Mouse (Mus musculus) heart, embryonic 13.5 days (tissue): ENCODE results near the gene Tep1. TPM values are rescaled to one million over a fixed set of nuclear protein-coding genes. Genes with fewer than 3 reads are reported as not detected.
A peak's percentile ranks its signal among the peaks of the same experiment; 100 is the strongest.

Source experiments
- ATAC-seq: fragments of 200-750 bp; cut with Nextera tagmentation; 2 replicates; pipeline ENCODE4 v1.8.0; 2017; ENCODE audit warnings: moderate TSS enrichment; ENCODE audit not compliant: insufficient number of reproducible peaks, low FRiP score, low TSS enrichment; ENCODE audit errors: extremely low read depth
- H3K27ac ChIP-seq: fragments of 300-500 bp; sonication (generic); replicated peaks from 2 replicates; pipeline ENCODE4 v1.5.1; 2015; ENCODE audit warnings: moderate library complexity, mild to moderate bottlenecking, inconsistent platforms
- H3K27me3 ChIP-seq: fragments of 300-500 bp; sonication (generic); replicated peaks from 2 replicates; pipeline ENCODE4 v1.6.1; 2015; ENCODE audit warnings: mild to moderate bottlenecking, inconsistent platforms
- H3K36me3 ChIP-seq: fragments of 300-500 bp; sonication (generic); 2 replicates; pipeline ENCODE4 v1.6.1; 2015; ENCODE audit warnings: mild to moderate bottlenecking, inconsistent platforms
- H3K4me1 ChIP-seq: fragments of 300-500 bp; sonication (generic); 2 replicates; pipeline ENCODE4 v1.6.1; 2015; ENCODE audit warnings: inconsistent platforms
- H3K4me2 ChIP-seq: fragments of 300-500 bp; sonication (generic); 2 replicates; pipeline ENCODE4 v1.6.1; 2015; ENCODE audit warnings: inconsistent platforms, mild to moderate bottlenecking, moderate library complexity
- H3K4me3 ChIP-seq: fragments of 300-500 bp; sonication (generic); 2 replicates; pipeline ENCODE4 v1.5.1; 2015; ENCODE audit warnings: moderate library complexity, mild to moderate bottlenecking, inconsistent platforms
- H3K9ac ChIP-seq: fragments of 300-500 bp; sonication (generic); 2 replicates; pipeline ENCODE4 v1.6.1; 2015; ENCODE audit warnings: inconsistent platforms, mild to moderate bottlenecking, moderate library complexity
- H3K9me3 ChIP-seq: fragments of 300-500 bp; sonication (generic); 2 replicates; pipeline ENCODE4 v1.6.1; 2016; ENCODE audit warnings: inconsistent platforms
- WGBS: fragments of 180-500 bp; shearing (Covaris S2); methylation state at CpG from one replicate; pipeline ENCODE4 v1.1.7; 2015; ENCODE audit warnings: mixed read lengths; 5-methylcytosine and 5-hydroxymethylcytosine counted together
- polyA plus RNA-seq: library from polyadenylated mRNA; unstranded; fragments of >200 nt; fragmentation: Nextera tagmentation; extraction: Ambion mirVana; gene quantifications from 2 replicates; pipeline ENCODE4 v1.2.1, GENCODE M21; 2015

Tep1 gene
- polyA plus RNA-seq, 1 experiment from 2014 or later, result 5.1 TPM

DNA sequence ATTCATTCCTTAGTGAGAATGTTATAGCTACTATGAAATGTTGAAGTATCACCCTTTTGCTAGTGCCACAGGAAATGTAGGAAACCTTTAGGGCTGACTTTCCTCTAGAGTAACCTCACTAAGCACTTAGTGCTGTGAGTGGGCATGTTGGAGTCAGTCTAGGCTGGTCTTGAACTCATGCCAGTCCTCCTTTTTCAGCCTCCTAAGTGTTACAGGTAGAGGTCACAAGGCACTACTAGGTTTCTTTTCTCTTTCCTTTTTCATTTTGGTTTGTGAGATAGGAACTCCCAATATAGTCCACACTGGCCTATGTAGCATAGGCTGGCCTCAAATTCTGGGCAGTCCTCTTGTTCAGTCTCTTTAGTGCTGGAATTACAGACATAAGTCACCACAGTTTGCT, 25.0 kb upstream of the Tep1 start:
- ATAC-seq, result no peak
- Histone ChIP-seq H3K27ac (no peak overlapping the region), H3K9ac (no peak overlapping the region), H3K36me3 (no peaks in the 10 kb centered on the region), H3K4me2 (no peak overlapping the region), H3K4me1 (peaks cover 23% of the 10 kb centered on the region), H3K9me3 (no peaks in the 10 kb centered on the region), H3K27me3 (peaks cover 30% of the 10 kb centered on the region), H3K4me3 (no peak overlapping the region)

DNA sequence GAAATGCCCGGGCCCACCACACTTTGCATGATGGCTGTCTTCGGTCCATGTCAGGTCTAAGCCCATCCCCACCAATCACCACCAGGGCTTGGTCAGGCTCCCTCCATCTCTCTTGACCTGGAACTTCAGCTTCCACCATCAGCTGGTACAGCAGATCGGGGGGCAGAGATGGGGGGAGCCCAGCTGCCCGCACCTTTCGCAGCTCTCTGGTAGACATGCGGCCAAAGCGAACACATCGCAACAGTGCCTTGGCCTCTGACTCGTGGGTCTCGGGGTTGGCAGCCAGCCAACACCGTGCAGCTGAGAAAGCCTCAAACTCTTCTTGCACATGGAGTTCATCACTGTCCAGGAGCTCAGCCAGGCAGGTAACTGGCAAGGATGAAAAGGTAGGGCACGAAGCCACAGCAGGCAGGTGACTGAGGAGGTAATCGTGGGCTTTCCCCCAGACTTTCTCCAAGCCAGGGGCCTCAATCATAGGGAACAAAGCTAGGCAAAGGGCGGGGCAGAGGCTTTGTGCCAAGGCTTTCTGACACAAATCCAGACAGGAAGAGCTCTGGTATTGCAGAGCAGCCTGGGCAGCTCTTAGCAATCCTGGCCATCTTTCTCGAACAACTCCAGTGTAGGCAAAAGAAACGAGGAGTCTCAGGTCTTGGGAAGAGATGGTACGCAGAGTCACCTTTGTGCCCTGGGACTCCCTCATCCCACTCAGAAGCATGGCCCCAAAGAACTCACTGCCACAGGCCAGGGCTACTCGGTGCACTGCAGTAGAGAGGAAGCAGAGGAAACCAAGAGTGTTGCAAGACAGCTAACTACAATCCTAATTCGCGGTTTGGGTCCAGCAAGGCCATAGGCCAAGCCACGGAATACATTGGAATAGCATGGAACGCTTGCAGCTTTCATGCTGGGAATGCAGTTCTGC, 22.4 kb upstream of the Tep1 start:
- H3K27ac ChIP-seq, result no peak overlapping the region
- H3K36me3 ChIP-seq, result no peaks in the 10 kb centered on the region
- no peak overlapping the region for H3K4me3 ChIP-seq
- 71% methylated on average over 22 of the region's 22 CpGs for WGBS
- no peaks in the 10 kb centered on the region for H3K9me3 ChIP-seq
- peaks cover 28% of the 10 kb centered on the region for H3K27me3 ChIP-seq
- no peak for ATAC-seq
- H3K4me1 ChIP-seq, result peaks cover 23% of the 10 kb centered on the region
- no peak overlapping the region for H3K4me2 ChIP-seq
- no peak overlapping the region for H3K9ac ChIP-seq

DNA sequence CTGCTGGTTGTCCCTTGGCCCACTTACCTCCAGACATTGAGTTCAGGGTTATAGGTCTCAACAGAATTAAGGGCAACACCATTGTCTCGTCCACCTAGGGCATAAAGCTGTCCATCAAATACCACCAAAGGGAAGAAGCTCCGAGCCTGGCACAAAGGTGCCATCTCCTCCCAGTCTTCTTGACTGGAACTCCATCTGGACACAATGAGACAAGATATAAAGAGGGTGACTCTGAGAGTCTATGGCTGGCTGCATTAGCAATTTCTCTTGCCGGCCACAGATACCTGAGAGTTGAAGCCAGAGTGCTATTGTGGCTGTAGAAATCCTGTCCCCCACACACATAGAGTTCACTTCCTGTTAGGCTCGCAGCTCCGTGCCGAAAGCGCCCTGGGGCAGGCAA, 21.7 kb upstream of the Tep1 start:
- no peaks in the 10 kb centered on the region for H3K9me3 ChIP-seq
- peaks cover 21% of the 10 kb centered on the region for H3K27me3 ChIP-seq
- H3K36me3 ChIP-seq, result no peaks in the 10 kb centered on the region
- no peak overlapping the region for H3K4me3 ChIP-seq
- 77% methylated on average over 7 of the region's 7 CpGs for WGBS
- ATAC-seq, result no peak
- no peak overlapping the region for H3K9ac ChIP-seq
- peaks cover 17% of the 10 kb centered on the region for H3K4me1 ChIP-seq
- no peak overlapping the region for H3K4me2 ChIP-seq
- no peak overlapping the region for H3K27ac ChIP-seq

DNA sequence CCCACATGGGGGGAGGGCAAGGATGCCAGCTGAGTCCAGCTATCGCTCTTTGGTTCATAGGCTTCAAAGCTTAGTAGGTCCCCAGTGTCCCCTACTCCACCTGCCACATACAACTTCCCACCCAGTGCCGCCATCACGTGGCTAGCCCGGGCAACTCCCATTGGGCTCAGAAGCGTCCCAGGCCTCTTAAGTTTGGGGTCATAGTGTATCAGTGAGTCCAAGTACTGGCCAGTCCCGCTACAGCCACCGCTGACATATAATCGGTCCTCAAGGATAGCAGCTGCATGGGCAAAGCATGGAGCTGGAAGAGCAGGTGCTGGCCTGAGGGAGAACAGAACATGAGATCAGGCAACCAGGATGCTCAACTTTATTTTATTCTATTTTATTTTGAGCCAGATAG, 21.3 kb upstream of the Tep1 start:
- Histone ChIP-seq H3K27ac (no peak overlapping the region), H3K4me3 (no peak overlapping the region), H3K9me3 (no peaks in the 10 kb centered on the region), H3K9ac (no peak overlapping the region), H3K4me2 (no peak overlapping the region), H3K27me3 (peaks cover 16% of the 10 kb centered on the region), H3K4me1 (peaks cover 12% of the 10 kb centered on the region), H3K36me3 (no peaks in the 10 kb centered on the region)
- 85% methylated on average over 8 of the region's 8 CpGs for WGBS
- no peak for ATAC-seq

DNA sequence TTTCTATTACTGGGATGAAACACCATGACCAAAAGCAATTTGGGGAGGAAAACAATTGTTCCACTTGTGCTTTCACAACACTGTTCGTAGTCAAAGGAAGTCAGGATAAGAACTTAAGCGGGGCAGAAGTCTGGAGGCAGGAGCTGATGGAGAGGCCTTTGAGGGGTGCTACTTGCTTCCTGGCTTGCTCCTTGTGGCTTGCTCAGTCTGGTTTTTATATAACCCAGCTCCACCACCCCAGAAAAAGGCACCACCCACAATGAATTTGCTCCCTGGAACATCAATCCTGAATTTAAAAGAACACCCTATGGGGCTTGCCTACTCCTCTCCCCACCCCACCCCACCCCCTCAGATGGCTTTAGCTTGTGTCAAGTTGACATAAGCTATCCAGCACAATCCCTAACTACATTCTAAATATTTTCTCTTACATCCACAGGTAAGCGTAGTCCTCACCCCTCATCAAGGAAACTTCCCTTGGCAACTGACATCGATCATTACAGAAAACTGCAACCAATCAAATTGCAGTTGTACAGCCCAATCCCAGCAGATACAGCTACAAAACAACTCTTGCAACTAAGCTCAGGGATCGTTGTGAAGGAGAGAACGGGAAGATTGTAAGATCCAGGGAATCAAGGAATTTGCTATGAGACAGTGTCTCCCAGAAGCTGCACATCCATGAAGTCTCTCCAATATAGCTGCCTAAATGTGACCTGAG, 6.0 kb upstream of the Tep1 start:
- H3K4me3 ChIP-seq, result no peak overlapping the region
- no peak for ATAC-seq
- peaks cover 3% of the 10 kb centered on the region; the same call in 1 of the 2 replicates for H3K36me3 ChIP-seq
- no peak overlapping the region for H3K9ac ChIP-seq
- H3K4me2 ChIP-seq, result no peak overlapping the region
- WGBS, result 75% methylated on average over 6 of the region's 6 CpGs
- H3K27ac ChIP-seq, result no peak overlapping the region
- H3K4me1 ChIP-seq, result no peaks in the 10 kb centered on the region
- H3K9me3 ChIP-seq, result no peaks in the 10 kb centered on the region
- H3K27me3 ChIP-seq, result no peaks in the 10 kb centered on the region

DNA sequence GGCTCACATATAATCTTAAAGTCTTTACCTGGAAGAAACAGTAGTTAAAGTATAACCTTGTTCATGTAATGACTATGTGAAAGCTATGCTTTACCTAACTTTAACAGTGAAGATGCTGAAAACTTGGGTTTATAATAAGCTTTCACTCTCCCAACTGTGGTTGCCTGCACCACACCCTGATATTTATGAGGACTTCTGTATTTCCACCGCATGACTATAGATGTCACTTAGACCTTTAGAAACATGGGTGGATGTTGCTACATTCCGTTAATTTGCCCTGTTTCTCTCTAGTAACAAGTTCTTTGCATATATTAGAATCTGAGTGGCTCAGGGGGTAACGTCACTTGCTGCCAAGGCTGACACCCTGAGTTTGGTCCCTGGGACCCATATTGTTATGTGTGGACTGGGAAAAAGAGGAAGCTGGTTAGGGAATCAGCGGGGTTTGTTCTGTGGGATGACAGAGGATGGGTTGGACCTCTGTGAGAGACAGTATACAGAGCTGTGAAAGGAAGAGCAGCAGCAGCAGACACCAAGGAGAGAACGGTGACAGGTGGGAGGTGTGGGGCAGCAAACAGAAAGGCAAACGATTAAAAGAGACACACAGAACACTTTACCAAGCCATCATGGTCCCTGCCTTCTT, 5.4 kb upstream of the Tep1 start:
- 0 out of 2 replicates have a peak, but pooled peaks cover 2% of the 10 kb centered on the region for H3K4me1 ChIP-seq
- WGBS, result 74% methylated on average over 6 of the region's 6 CpGs
- ATAC-seq, result no peak
- no peak overlapping the region for H3K4me3 ChIP-seq
- H3K9ac ChIP-seq, result no peak overlapping the region
- no peak overlapping the region for H3K27ac ChIP-seq
- H3K9me3 ChIP-seq, result no peaks in the 10 kb centered on the region
- H3K4me2 ChIP-seq, result no peak overlapping the region
- H3K27me3 ChIP-seq, result no peaks in the 10 kb centered on the region
- H3K36me3 ChIP-seq, result peaks cover 3% of the 10 kb centered on the region; the same call in 1 of the 2 replicates

DNA sequence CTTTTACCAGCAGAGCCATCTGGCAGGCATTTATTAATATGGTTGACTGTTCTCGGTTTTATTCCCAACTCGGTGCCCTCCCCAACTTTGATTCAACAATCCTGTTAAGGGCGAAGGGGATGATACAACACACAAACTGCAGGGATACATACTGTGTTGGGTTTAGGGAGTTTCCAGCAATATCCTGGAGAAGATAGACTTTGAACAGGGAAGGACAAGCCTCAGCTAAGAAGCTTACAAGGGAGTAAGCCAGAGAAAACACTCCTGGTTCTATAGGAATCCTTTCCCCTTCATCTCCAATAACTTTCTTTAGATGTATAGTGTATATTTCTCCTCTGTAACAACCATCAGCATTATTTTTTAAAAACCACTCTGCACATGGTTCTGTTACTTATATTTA, 4.8 kb upstream of the Tep1 start:
- Histone ChIP-seq H3K36me3 (peaks cover 3% of the 10 kb centered on the region; the same call in 1 of the 2 replicates), H3K4me3 (no peak overlapping the region), H3K9me3 (no peaks in the 10 kb centered on the region), H3K27ac (no peak overlapping the region), H3K4me1 (0 out of 2 replicates have a peak, but pooled peaks cover 4% of the 10 kb centered on the region), H3K9ac (no peak overlapping the region), H3K4me2 (no peak overlapping the region), H3K27me3 (no peaks in the 10 kb centered on the region)
- ATAC-seq, result no peak
- 76% methylated on average over 3 of the region's 3 CpGs for WGBS

DNA sequence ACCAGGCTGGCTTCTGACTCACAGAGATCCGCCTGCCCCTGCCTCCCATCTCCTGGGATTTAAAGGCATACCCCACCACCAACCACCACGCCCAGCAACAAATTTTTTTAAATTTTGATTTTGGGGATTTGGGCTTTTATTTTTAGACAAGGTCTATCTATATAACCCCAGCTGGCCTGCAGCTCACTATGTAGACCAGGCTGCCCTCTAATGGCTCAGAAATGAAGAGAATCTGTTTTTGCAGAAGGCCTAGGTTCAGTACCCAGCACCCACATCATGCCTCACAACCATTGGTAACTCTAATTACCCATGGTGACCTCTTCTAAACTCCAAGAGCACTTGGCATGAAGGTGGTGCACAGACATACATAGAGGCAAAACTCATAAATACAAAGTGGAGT, 924 bp upstream of the Tep1 start:
- H3K4me2 ChIP-seq, result peak overlapping the region; percentile 79; the same call in 1 of the 2 replicates

DNA sequence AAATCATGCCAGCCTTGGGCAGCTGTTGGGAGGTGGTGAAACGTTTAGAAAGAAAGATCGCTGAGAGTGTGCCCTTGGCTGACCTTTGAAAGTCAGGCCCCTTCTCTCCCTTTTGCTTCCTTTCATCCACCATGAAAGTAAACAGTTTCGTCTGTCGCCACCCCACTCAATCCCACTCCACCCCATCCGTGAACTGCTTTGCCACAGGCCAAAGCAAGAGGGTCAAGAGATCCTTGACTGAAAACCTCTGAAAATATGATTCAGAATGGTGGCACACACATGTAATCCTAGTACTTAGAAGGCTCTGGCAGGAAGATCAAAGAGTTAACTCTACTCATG, 414 bp upstream of the Tep1 start:
- H3K4me1 ChIP-seq, result 0 out of 2 replicates have a peak, but pooled peaks cover 4% of the 10 kb centered on the region
- peaks cover 19% of the 10 kb centered on the region for H3K36me3 ChIP-seq
- ATAC-seq, result no peak
- H3K9ac ChIP-seq, result peak overlapping the region; percentile 86
- peak overlapping the region; percentile 79 for H3K27ac ChIP-seq
- no peaks in the 10 kb centered on the region for H3K27me3 ChIP-seq
- peak overlapping the region; percentile 79 for H3K4me2 ChIP-seq
- peak overlapping the region; percentile 73 for H3K4me3 ChIP-seq
- 29% methylated on average over 5 of the region's 5 CpGs for WGBS
- no peaks in the 10 kb centered on the region for H3K9me3 ChIP-seq

More for the DNA sequence above, 924 bp upstream of the Tep1 start:
- 0 out of 2 replicates have a peak, but pooled peaks cover 4% of the 10 kb centered on the region for H3K4me1 ChIP-seq
- H3K27me3 ChIP-seq, result no peaks in the 10 kb centered on the region
- H3K9ac ChIP-seq, result no peak overlapping the region
- no peaks in the 10 kb centered on the region for H3K9me3 ChIP-seq
- peak overlapping the region; percentile 73; the same call in 1 of the 2 replicates for H3K4me3 ChIP-seq
- no peak for ATAC-seq
- no peak overlapping the region for H3K27ac ChIP-seq
- peaks cover 16% of the 10 kb centered on the region for H3K36me3 ChIP-seq
- 74% methylated on average over 2 of the region's 2 CpGs for WGBS

DNA sequence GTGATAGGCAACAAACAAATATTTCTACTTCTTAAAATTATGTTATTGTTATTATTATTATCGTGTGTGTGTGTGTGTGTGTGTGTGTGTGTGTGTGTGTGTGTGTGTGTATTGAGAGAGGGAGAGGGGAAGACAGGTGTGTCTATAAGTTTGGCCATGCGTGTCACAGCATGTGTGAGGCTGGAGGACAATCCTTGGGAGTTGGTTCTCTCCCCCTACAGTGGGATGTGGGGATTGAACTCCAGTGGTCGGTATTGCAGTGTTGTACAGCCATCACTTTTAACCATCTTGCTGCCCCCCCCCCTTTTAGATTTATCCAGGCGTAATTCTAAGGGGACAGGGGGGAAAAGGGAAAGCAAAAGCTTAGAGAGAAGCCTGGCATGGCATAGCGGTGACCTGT, 1.7 kb downstream of the Tep1 start:
- H3K27me3 ChIP-seq, result no peaks in the 10 kb centered on the region
- 81% methylated on average over 5 of the region's 5 CpGs for WGBS
- no peak overlapping the region for H3K27ac ChIP-seq
- no peaks in the 10 kb centered on the region for H3K9me3 ChIP-seq
- no peak for ATAC-seq
- no peak overlapping the region for H3K9ac ChIP-seq
- 0 out of 2 replicates have a peak, but pooled peaks cover 4% of the 10 kb centered on the region for H3K4me1 ChIP-seq
- H3K4me3 ChIP-seq, result no peak overlapping the region
- H3K36me3 ChIP-seq, result peaks cover 31% of the 10 kb centered on the region
- no peak overlapping the region for H3K4me2 ChIP-seq

DNA sequence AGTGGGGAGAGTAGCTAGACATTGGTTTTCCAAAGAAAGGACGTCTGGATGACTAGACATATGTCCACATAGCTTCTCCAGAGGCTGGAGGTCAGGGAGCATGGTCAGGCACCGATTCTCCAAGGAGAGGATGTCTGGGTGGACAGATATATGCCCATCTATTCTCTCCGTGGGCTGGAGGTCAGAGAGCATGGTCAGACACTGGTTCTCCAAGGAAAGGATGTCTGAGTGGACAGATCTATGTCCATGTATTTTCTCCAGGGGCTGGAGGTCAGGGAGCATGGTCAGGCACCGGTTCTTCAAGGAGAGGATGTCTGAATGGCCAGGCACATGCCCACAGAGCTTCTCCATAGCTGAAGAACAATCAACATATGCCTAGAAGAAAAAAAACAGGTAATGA, 2.1 kb downstream of the Tep1 start:
- H3K36me3 ChIP-seq, result peaks cover 35% of the 10 kb centered on the region
- H3K27ac ChIP-seq, result no peak overlapping the region
- no peak overlapping the region for H3K4me3 ChIP-seq
- no peak overlapping the region for H3K4me2 ChIP-seq
- ATAC-seq, result no peak
- 69% methylated on average over 4 of the region's 4 CpGs for WGBS
- H3K27me3 ChIP-seq, result no peaks in the 10 kb centered on the region
- no peaks in the 10 kb centered on the region for H3K9me3 ChIP-seq
- H3K9ac ChIP-seq, result no peak overlapping the region
- H3K4me1 ChIP-seq, result 0 out of 2 replicates have a peak, but pooled peaks cover 4% of the 10 kb centered on the region
